Mouse (Mus musculus) hindbrain, embryonic 15.5 days (tissue): ENCODE data around the gene Dppa3. TPM values are rescaled to one million over a fixed set of nuclear protein-coding genes. Genes with fewer than 3 reads are reported as not detected.

Source experiments
- ATAC-seq: fragments of 200-750 bp; cut with Nextera tagmentation; 2 replicates; pipeline ENCODE4 v1.8.0; 2017; ENCODE audit warnings: low read depth, moderate number of reproducible peaks, moderate TSS enrichment; ENCODE audit not compliant: low FRiP score
- H3K27ac ChIP-seq: fragments of 300-500 bp; sonication (generic); replicated peaks from 2 replicates; pipeline ENCODE4 v1.5.1; 2015; ENCODE audit warnings: mild to moderate bottlenecking, inconsistent platforms
- H3K27me3 ChIP-seq: fragments of 300-500 bp; sonication (generic); 2 replicates; pipeline ENCODE4 v1.6.1; 2015; ENCODE audit warnings: control low read depth, inconsistent platforms
- H3K36me3 ChIP-seq: fragments of 300-500 bp; sonication (generic); 2 replicates; pipeline ENCODE4 v1.6.1; 2015; ENCODE audit warnings: control low read depth, inconsistent platforms
- H3K4me1 ChIP-seq: fragments of 300-500 bp; sonication (generic); replicated peaks from 2 replicates; pipeline ENCODE4 v1.6.1; 2015; ENCODE audit warnings: control low read depth, inconsistent platforms
- H3K4me2 ChIP-seq: fragments of 300-500 bp; sonication (generic); 2 replicates; pipeline ENCODE4 v1.6.1; 2015; ENCODE audit warnings: moderate library complexity, mild to moderate bottlenecking, inconsistent platforms
- H3K4me3 ChIP-seq: fragments of 300-500 bp; sonication (generic); 2 replicates; pipeline ENCODE4 v1.5.1; 2015; ENCODE audit warnings: mild to moderate bottlenecking, inconsistent platforms
- H3K9ac ChIP-seq: fragments of 300-500 bp; sonication (generic); 2 replicates; pipeline ENCODE4 v1.6.1; 2015; ENCODE audit warnings: inconsistent platforms
- H3K9me3 ChIP-seq: fragments of 300-500 bp; sonication (generic); 2 replicates; pipeline ENCODE4 v1.6.1; 2016; ENCODE audit warnings: control low read depth, inconsistent platforms
- WGBS: fragments of 180-500 bp; shearing (Covaris S2); methylation state at CpG from one replicate; pipeline ENCODE4 v1.1.7; 2015; 5-methylcytosine and 5-hydroxymethylcytosine counted together
- polyA plus RNA-seq: library from polyadenylated mRNA; unstranded; fragments of >200 nt; fragmentation: Nextera tagmentation; extraction: Ambion mirVana; gene quantifications from 2 replicates; pipeline ENCODE4 v1.2.1, GENCODE M21; 2015

Gene Dppa3
- polyA plus RNA-seq, 1 experiment from 2014 or later = not detected

GRCm38 (mm10) chr6:122672746-122673145 is 46.5 kb downstream of the Dppa3 start:
- Histone ChIP-seq H3K4me2 (no peak overlapping the region), H3K36me3 (no peaks in the 10 kb centered on the region), H3K9me3 (no peaks in the 10 kb centered on the region), H3K27ac (no peak overlapping the region), H3K9ac (no peak overlapping the region), H3K27me3 (no peaks in the 10 kb centered on the region), H3K4me3 (no peak overlapping the region), H3K4me1 (peaks cover 9% of the 10 kb centered on the region)
- ATAC-seq = no peak
- 69% methylated on average over 8 of the region's 8 CpGs for WGBS

Other genes with a start within 250 kb of the Dppa3 start
- 106 and 111 TPM in 2 replicates for gene Rimklb, start 127.6 kb upstream of the Dppa3 start, polyA plus RNA-seq
- gene Mfap5, start 120.6 kb upstream of the Dppa3 start, polyA plus RNA-seq = 2.8 and 3.5 TPM in 2 replicates
- gene Aicda, start 72.6 kb upstream of the Dppa3 start, polyA plus RNA-seq = 0.25 and 0.77 TPM in 2 replicates
- gene Apobec1, start 24.0 kb upstream of the Dppa3 start, polyA plus RNA-seq = 1.4 and 2.4 TPM in 2 replicates
- 0.06 TPM in 1 of 2 replicates, not detected in the other for gene Gdf3, start 16.3 kb upstream of the Dppa3 start, polyA plus RNA-seq
- 0.09 and 0.25 TPM in 2 replicates for gene Nanog, start 81.1 kb downstream of the Dppa3 start, polyA plus RNA-seq
- gene Slc2a3, start 175.2 kb downstream of the Dppa3 start, polyA plus RNA-seq = 43.4 and 44.5 TPM in 2 replicates
- gene Foxj2, start 193.5 kb downstream of the Dppa3 start, polyA plus RNA-seq = 8.2 and 9.0 TPM in 2 replicates
- gene C3ar1, start 229.8 kb downstream of the Dppa3 start, polyA plus RNA-seq = 1.7 and 2.6 TPM in 2 replicates
- 146 and 152 TPM in 2 replicates for gene Necap1, start 248.1 kb downstream of the Dppa3 start, polyA plus RNA-seq